ENCODE assay signal across 16 mouse cellular contexts in genomic region chr13:60382855-60383254, GRCm38 (mm10).
"Had no signal": no experiment of that assay in that cellular context is flagged by ENCODE, and none has a peak within 500 bp of the region (broad histone marks: within the 10 kb centered on the region; RNA-seq: fewer than 3 reads in every experiment).

No protein-coding gene starts in this region.

- H3K4me3 ChIP-seq: neural tube, embryonic 13.5 days; neural tube, embryonic 15.5 days; stomach, embryonic 15.5 days had no signal

- DNase-seq: retina, postnatal 1 day; right cerebral cortex, adult 18-20 months; right cerebral cortex, postnatal 14 days; right cerebral cortex, postnatal 25 days; right cerebral cortex, postnatal 4 days; spleen, adult 18-20 months; thymus, adult 18-20 months; thymus, adult 2 months; thymus, postnatal 14 days; thymus, postnatal 25 days; thymus, postnatal 36 days; thymus, postnatal 4 days had no signal

- H3K36me3 ChIP-seq: neural tube, embryonic 13.5 days; neural tube, embryonic 15.5 days; stomach, embryonic 15.5 days had no signal

- H3K9ac ChIP-seq: neural tube, embryonic 13.5 days; neural tube, embryonic 15.5 days; stomach, embryonic 15.5 days had no signal

- H3K27me3 ChIP-seq: neural tube, embryonic 13.5 days; neural tube, embryonic 15.5 days; stomach, embryonic 15.5 days had no signal

- H3K9me3 ChIP-seq: stomach, embryonic 15.5 days had no signal

- H3K27ac ChIP-seq: neural tube, embryonic 13.5 days; neural tube, embryonic 15.5 days; stomach, embryonic 15.5 days; stomach, postnatal 0 days had no signal

- H3K4me1 ChIP-seq: neural tube, embryonic 13.5 days; neural tube, embryonic 15.5 days; stomach, embryonic 15.5 days had no signal

- H3K4me2 ChIP-seq: neural tube, embryonic 13.5 days; neural tube, embryonic 15.5 days; stomach, embryonic 15.5 days had no signal
